Mouse (Mus musculus): ENCODE measurements at regions not wholly inside any gene's neighbourhood (a gene's known extent, or its start where the extent isn't known, plus 50 kb on each side); places are given as distances from the start of the nearest gene placed in this dataset.

GRCm38 (mm10) chr8:93740281-93740680, 69.5 kb upstream of the Gnao1 start:
- Histone ChIP-seq H3K79me3 (ENCODE audit: low read depth) (no peaks in the 10 kb centered on the region), H3K36me3 (ENCODE audit: control insufficient read depth, insufficient read depth) (no peaks in the 10 kb centered on the region), H3K27me3 (ENCODE audit: control insufficient read depth, insufficient read depth, insufficient read length) (peaks cover 16% of the 10 kb centered on the region), H3K79me2 (ENCODE audit: control insufficient read depth, insufficient read depth) (no peaks in the 10 kb centered on the region), H3ac (ENCODE audit: control insufficient read depth, insufficient read length, low read depth) (no peak overlapping the region), H3K4me3 (ENCODE audit: insufficient read depth, poor library complexity, severe bottlenecking) (no peak overlapping the region)
- no peak for TF ChIP-seq MAX (IDR thresholded peaks at IDR 0.05)
- no peak for TF ChIP-seq MYOD1 (IDR thresholded peaks at IDR 0.05; ENCODE audit: control insufficient read depth, insufficient read length, low read depth)
- TF ChIP-seq FOSL1 (IDR thresholded peaks at IDR 0.05; ENCODE audit: insufficient read depth, low read length, poor library complexity, severe bottlenecking): no peak
- no peak for TF ChIP-seq USF1 (IDR thresholded peaks at IDR 0.05; ENCODE audit: low read depth)
- no peak for TF ChIP-seq CTCF (IDR thresholded peaks at IDR 0.05; ENCODE audit: control insufficient read depth, insufficient read depth, insufficient read length)
- TF ChIP-seq CEBPB (IDR thresholded peaks at IDR 0.05; ENCODE audit: low read depth): no peak
- TF ChIP-seq MYOG (IDR thresholded peaks at IDR 0.05; ENCODE audit: control insufficient read depth, extremely low read depth, insufficient read length): no peak

GRCm38 (mm10) chr8:93748720-93749119, 61.0 kb upstream of the Gnao1 start:
- Histone ChIP-seq H3K27me3 (ENCODE audit: control insufficient read depth, insufficient read depth, insufficient read length) (peaks cover 18% of the 10 kb centered on the region), H3K36me3 (ENCODE audit: control insufficient read depth, insufficient read depth) (no peaks in the 10 kb centered on the region), H3ac (ENCODE audit: control insufficient read depth, insufficient read length, low read depth) (no peak overlapping the region), H3K79me2 (ENCODE audit: control insufficient read depth, insufficient read depth) (no peaks in the 10 kb centered on the region), H3K79me3 (ENCODE audit: low read depth) (no peaks in the 10 kb centered on the region), H3K4me3 (ENCODE audit: insufficient read depth, poor library complexity, severe bottlenecking) (no peak overlapping the region)
- TF ChIP-seq MYOG (IDR thresholded peaks at IDR 0.05; ENCODE audit: control insufficient read depth, extremely low read depth, insufficient read length): no peak
- TF ChIP-seq MAX (IDR thresholded peaks at IDR 0.05): no peak
- TF ChIP-seq USF1 (IDR thresholded peaks at IDR 0.05; ENCODE audit: low read depth): no peak
- no peak for TF ChIP-seq CTCF (IDR thresholded peaks at IDR 0.05; ENCODE audit: control insufficient read depth, insufficient read depth, insufficient read length)
- no peak for TF ChIP-seq CEBPB (IDR thresholded peaks at IDR 0.05; ENCODE audit: low read depth)
- TF ChIP-seq MYOD1 (IDR thresholded peaks at IDR 0.05; ENCODE audit: control insufficient read depth, insufficient read length, low read depth): no peak
- no peak for TF ChIP-seq FOSL1 (IDR thresholded peaks at IDR 0.05; ENCODE audit: insufficient read depth, low read length, poor library complexity, severe bottlenecking)

- TF ChIP-seq USF1 (IDR thresholded peaks at IDR 0.05; ENCODE audit: low read depth) (no peak), CTCF (IDR thresholded peaks at IDR 0.05; ENCODE audit: control insufficient read depth, insufficient read depth, insufficient read length) (no peak), MAX (IDR thresholded peaks at IDR 0.05) (no peak), MYOD1 (IDR thresholded peaks at IDR 0.05; ENCODE audit: control insufficient read depth, insufficient read length, low read depth) (no peak), CEBPB (IDR thresholded peaks at IDR 0.05; ENCODE audit: low read depth) (no peak), FOSL1 (IDR thresholded peaks at IDR 0.05; ENCODE audit: insufficient read depth, low read length, poor library complexity, severe bottlenecking) (no peak), MYOG (IDR thresholded peaks at IDR 0.05; ENCODE audit: control insufficient read depth, extremely low read depth, insufficient read length) (no peak)
- Histone ChIP-seq H3K79me3 (ENCODE audit: low read depth) (no peaks in the 10 kb centered on the region), H3K4me3 (ENCODE audit: insufficient read depth, poor library complexity, severe bottlenecking) (no peak overlapping the region), H3K36me3 (ENCODE audit: control insufficient read depth, insufficient read depth) (no peaks in the 10 kb centered on the region), H3K79me2 (ENCODE audit: control insufficient read depth, insufficient read depth) (no peaks in the 10 kb centered on the region), H3K27me3 (ENCODE audit: control insufficient read depth, insufficient read depth, insufficient read length) (peaks cover 25% of the 10 kb centered on the region), H3ac (ENCODE audit: control insufficient read depth, insufficient read length, low read depth) (no peak overlapping the region)
These were observed 58.8 kb upstream of the Gnao1 start for GRCm38 (mm10) chr8:93750921-93751320.

- Histone ChIP-seq H3K79me3 (ENCODE audit: low read depth) (no peaks in the 10 kb centered on the region), H3K36me3 (ENCODE audit: control insufficient read depth, insufficient read depth) (no peaks in the 10 kb centered on the region), H3ac (ENCODE audit: control insufficient read depth, insufficient read length, low read depth) (no peak overlapping the region), H3K27me3 (ENCODE audit: control insufficient read depth, insufficient read depth, insufficient read length) (peaks cover 38% of the 10 kb centered on the region), H3K4me3 (ENCODE audit: insufficient read depth, poor library complexity, severe bottlenecking) (no peak overlapping the region), H3K79me2 (ENCODE audit: control insufficient read depth, insufficient read depth) (no peaks in the 10 kb centered on the region)
- no peak for TF ChIP-seq MYOD1 (IDR thresholded peaks at IDR 0.05; ENCODE audit: control insufficient read depth, insufficient read length, low read depth)
- TF ChIP-seq CEBPB (IDR thresholded peaks at IDR 0.05; ENCODE audit: low read depth): no peak
- TF ChIP-seq MAX (IDR thresholded peaks at IDR 0.05): no peak
- TF ChIP-seq USF1 (IDR thresholded peaks at IDR 0.05; ENCODE audit: low read depth): no peak
- TF ChIP-seq MYOG (IDR thresholded peaks at IDR 0.05; ENCODE audit: control insufficient read depth, extremely low read depth, insufficient read length): no peak
- TF ChIP-seq CTCF (IDR thresholded peaks at IDR 0.05; ENCODE audit: control insufficient read depth, insufficient read depth, insufficient read length): no peak
- no peak for TF ChIP-seq FOSL1 (IDR thresholded peaks at IDR 0.05; ENCODE audit: insufficient read depth, low read length, poor library complexity, severe bottlenecking)
These were observed 53.8 kb upstream of the Gnao1 start for GRCm38 (mm10) chr8:93755981-93756380.
